Mouse (Mus musculus) liver, adult 2 months (tissue): ENCODE results near the gene Abcb4.

Experiments used
- CTCF ChIP-seq: fragments of 200-500 bp; IDR thresholded peaks from 2 replicates; pipeline ENCODE4 v1.5.1; 2011; ENCODE audit warnings: low read depth, low read length, control low read depth
- POLR2A ChIP-seq: fragments of 200-500 bp; IDR thresholded peaks from 2 replicates; pipeline ENCODE4 v1.6.1; 2011; ENCODE audit warnings: low read length, control low read depth; ENCODE audit not compliant: insufficient read depth; ENCODE audit errors: extremely low read depth

- TF ChIP-seq CTCF (no peak), POLR2A (no peak)
Observed at GRCm38 (mm10) chr5:8901001-8901400, 7.5 kb downstream of the Abcb4 start.
